Mouse (Mus musculus) forebrain, embryonic 16.5 days (tissue): ENCODE results near the gene Tefm. TPM values are rescaled to one million over a fixed set of nuclear protein-coding genes. Genes with fewer than 3 reads are reported as not detected.

ENCODE experiments used
- ATAC-seq: fragments of 200-750 bp; cut with Nextera tagmentation; 2 replicates; pipeline ENCODE4 v1.8.0; 2017; ENCODE audit warnings: mild to moderate bottlenecking, moderate library complexity
- H3K27ac ChIP-seq: fragments of 300-500 bp; sonication (generic); 2 replicates; pipeline ENCODE4 v1.5.1; 2014; ENCODE audit warnings: low read length, control low read depth
- H3K27me3 ChIP-seq: fragments of 300-500 bp; sonication (generic); replicated peaks from 2 replicates; pipeline ENCODE4 v1.6.1; 2014; ENCODE audit warnings: low read length; ENCODE audit not compliant: control insufficient read depth, insufficient read depth
- H3K36me3 ChIP-seq: fragments of 300-500 bp; sonication (generic); 2 replicates; pipeline ENCODE4 v1.6.1; 2014; ENCODE audit not compliant: control insufficient read depth, insufficient read depth
- H3K4me1 ChIP-seq: fragments of 300-500 bp; sonication (generic); replicated peaks from 2 replicates; pipeline ENCODE4 v1.6.1; 2014; ENCODE audit warnings: low read length; ENCODE audit not compliant: control insufficient read depth, insufficient read depth
- H3K4me2 ChIP-seq: fragments of 300-500 bp; sonication (generic); 2 replicates; pipeline ENCODE4 v1.6.1; 2014; ENCODE audit warnings: mild to moderate bottlenecking, low read length, control low read depth
- H3K4me3 ChIP-seq: fragments of 300-500 bp; sonication (generic); replicated peaks from 2 replicates; pipeline ENCODE4 v1.5.1; 2014; ENCODE audit warnings: mild to moderate bottlenecking, low read length, control low read depth
- H3K9ac ChIP-seq: fragments of 300-500 bp; sonication (generic); replicated peaks from 2 replicates; pipeline ENCODE4 v1.6.1; 2014; ENCODE audit warnings: low read depth, low read length, control low read depth
- H3K9me3 ChIP-seq: fragments of 300-500 bp; sonication (generic); 2 replicates; pipeline ENCODE4 v1.6.1; 2016; ENCODE audit warnings: low read length; ENCODE audit not compliant: control insufficient read depth
- WGBS: fragments of 180-500 bp; shearing (Covaris S2); extraction: QIAGEN DNeasy Blood & Tissue Kit; methylation state at CpG from one replicate; pipeline ENCODE4 v1.1.7; 2014; 5-methylcytosine and 5-hydroxymethylcytosine counted together
- polyA plus RNA-seq: library from polyadenylated mRNA; unstranded; fragments of >200 nt; fragmentation: Nextera tagmentation; extraction: Ambion mirVana; gene quantifications from 2 replicates; pipeline ENCODE4 v1.2.1, GENCODE M21; 2015

The Tefm gene
- polyA plus RNA-seq, 1 experiment from 2014 or later = 24.9 TPM

DNA sequence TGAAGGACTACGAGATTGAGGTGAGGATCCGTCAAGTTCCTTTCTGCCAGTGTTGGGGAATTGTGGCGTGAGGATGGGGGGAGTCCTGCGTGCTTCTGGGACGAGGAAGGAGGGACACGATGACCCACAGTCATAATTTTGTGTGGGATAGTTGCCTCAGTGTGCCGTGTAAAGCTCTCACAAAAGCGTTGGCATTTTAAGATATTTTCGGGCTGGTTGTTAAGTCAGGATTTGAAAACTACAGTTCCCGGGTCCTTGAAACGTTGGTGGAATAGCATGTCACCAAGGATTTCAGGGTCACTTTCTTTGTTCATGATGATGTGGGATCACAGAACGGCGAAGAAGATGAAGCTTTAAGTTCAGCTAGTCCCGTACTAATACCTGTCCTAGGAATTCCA, 52.2 kb downstream of the Tefm start:
- Histone ChIP-seq H3K27ac (no peak overlapping the region), H3K36me3 (no peaks in the 10 kb centered on the region), H3K4me2 (peak overlapping the region; percentile 87), H3K4me3 (peak overlapping the region; percentile 100), H3K27me3 (no peaks in the 10 kb centered on the region), H3K9me3 (no peaks in the 10 kb centered on the region), H3K9ac (peak overlapping the region; percentile 89), H3K4me1 (peaks cover 8% of the 10 kb centered on the region)
- WGBS = 0% methylated on average over 14 of the region's 14 CpGs
- no peak for ATAC-seq

DNA sequence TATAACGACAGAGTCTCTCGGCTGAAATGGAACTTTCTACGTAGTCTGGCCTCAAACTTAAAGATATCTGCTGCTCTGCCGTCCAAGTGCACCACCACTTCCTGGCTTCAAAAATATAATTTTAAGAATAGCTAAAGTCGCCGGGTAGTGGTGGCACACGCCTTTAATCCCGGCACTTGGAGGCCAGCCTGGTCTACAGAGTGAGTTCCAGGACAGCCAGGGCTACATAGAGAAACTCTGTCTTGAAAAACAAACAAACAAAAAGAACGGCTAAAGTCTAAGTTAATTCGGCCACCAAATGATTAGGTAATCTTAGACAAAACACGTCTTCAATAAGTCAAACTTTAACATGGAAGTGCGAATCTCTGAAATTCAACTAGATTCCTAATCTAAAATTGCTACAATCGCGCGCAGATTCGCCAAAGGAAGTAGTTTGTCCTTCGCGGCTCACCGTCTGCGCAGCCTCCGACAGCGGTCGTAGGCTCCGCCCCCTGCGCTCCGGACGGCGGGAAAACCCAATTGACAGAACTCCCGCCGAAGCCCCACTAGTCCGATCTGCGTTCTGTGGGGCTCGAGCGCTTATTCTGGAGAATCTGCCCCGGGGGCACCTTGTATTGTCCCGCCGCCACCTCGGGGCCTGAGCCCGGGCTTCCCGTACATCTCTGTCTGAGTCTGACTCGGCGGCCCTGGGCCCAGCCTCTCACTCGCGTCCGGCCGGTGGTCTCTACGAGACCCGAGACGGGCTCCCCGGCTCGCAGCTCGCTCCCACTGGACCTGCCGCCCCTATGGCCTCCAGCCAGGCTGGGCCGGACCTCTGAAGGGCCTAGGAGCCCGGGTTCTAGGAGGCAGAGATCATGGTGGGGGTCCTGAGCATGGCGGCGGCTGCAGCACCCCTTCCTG, 52.8 kb downstream of the Tefm start, which contains the start of gene Atad5:
Atad5 (plus strand) TSS at position 484 of the 900 bp plus-strand sequence.
- Histone ChIP-seq H3K27me3 (no peaks in the 10 kb centered on the region), H3K4me2 (peak within 1 kb of the TSS; percentile 87), H3K9ac (peak within 1 kb of the TSS; percentile 89), H3K36me3 (no peaks in the 10 kb centered on the region), H3K27ac (peak within 1 kb of the TSS; percentile 27; the same call in 1 of the 2 replicates), H3K4me1 (peaks cover 8% of the 10 kb centered on the region), H3K9me3 (no peaks in the 10 kb centered on the region), H3K4me3 (peak within 1 kb of the TSS; percentile 100)
- 5% methylated on average over 57 of the region's 57 CpGs for WGBS
- peak; percentile 89 for ATAC-seq

DNA sequence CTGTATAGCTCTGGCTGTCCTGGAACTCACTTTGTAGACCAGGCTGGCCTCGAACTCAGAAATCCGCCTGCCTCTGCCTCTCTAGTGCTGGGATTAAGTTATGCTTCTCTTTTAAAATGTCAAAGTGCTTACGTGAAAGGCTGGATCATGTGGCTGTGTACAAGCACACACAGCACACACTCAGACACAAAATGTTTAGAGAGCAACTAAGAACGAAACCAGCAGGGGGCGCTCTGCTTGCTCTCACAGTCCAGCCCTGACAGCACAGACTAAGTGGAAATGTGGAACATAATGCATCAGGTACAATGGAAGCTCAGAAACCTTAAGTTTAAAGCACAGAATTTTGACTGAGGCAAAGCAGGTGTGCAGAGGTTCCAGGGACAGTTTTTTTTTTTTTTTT, 55.1 kb downstream of the Tefm start:
- Histone ChIP-seq H3K27me3 (no peaks in the 10 kb centered on the region), H3K4me3 (no peak overlapping the region), H3K4me2 (no peak overlapping the region), H3K9ac (no peak overlapping the region), H3K4me1 (peaks cover 8% of the 10 kb centered on the region), H3K9me3 (no peaks in the 10 kb centered on the region), H3K36me3 (no peaks in the 10 kb centered on the region), H3K27ac (no peak overlapping the region)
- peak; percentile 62; the same call in 1 of the 2 replicates for ATAC-seq
- 4% methylated on average over 5 of the region's 5 CpGs for WGBS

Other genes with a start within 250 kb of the Tefm start
- gene Utp6, start 179.8 kb downstream of the Tefm start, polyA plus RNA-seq = 49.8 and 57.3 TPM in 2 replicates
- gene Suz12, start 149.1 kb downstream of the Tefm start, polyA plus RNA-seq = 17.5 and 19.2 TPM in 2 replicates
- gene Crlf3, start 61.2 kb downstream of the Tefm start, polyA plus RNA-seq = 15.8 and 22.0 TPM in 2 replicates
- gene Atad5, start 52.8 kb downstream of the Tefm start, polyA plus RNA-seq = 8.2 and 8.3 TPM in 2 replicates
- 2.9 and 3.0 TPM in 2 replicates for gene Adap2, start 11.9 kb upstream of the Tefm start, polyA plus RNA-seq
- gene Rnf135, start 41.7 kb upstream of the Tefm start, polyA plus RNA-seq = 3.1 and 3.4 TPM in 2 replicates
- 79.5 and 82.6 TPM in 2 replicates for gene Rhot1, start 66.8 kb upstream of the Tefm start, polyA plus RNA-seq
- 12.2 and 13.5 TPM in 2 replicates for gene Rhbdl3, start 158.7 kb upstream of the Tefm start, polyA plus RNA-seq
- gene 5730455P16Rik, start 235.9 kb upstream of the Tefm start, polyA plus RNA-seq = 35.3 and 41.6 TPM in 2 replicates
- gene Zfp207, start 241.1 kb upstream of the Tefm start, polyA plus RNA-seq = 246 and 250 TPM in 2 replicates